Mouse (Mus musculus): Measurements from ENCODE around the gene Slc17a9. TPM values are rescaled to one million over a fixed set of nuclear protein-coding genes. Genes with fewer than 3 reads are reported as not detected.

The Slc17a9 gene
- 0.80 and 0.88 TPM in 2 replicates for polyA plus RNA-seq (2014; fragmentation: Nextera tagmentation; extraction: Ambion mirVana)

GRCm38 (mm10) chr2:180724585-180725413 is at the start of gene Slc17a9:
Gene Slc17a9 (plus strand): TSS chr2:180725263.
- Histone ChIP-seq H3K36me3 (ENCODE audit: insufficient read depth) (peaks cover 44% of the 10 kb centered on the region), H3K4me1 (ENCODE audit: insufficient read depth) (no peaks in the 10 kb centered on the region; the same call in 1 of the 2 replicates), H3K9me3 (ENCODE audit: low read depth, low read length) (no peaks in the 10 kb centered on the region), H3K4me3 (ENCODE audit: low read depth, low read length) (peak within 1 kb of the TSS; percentile 11; the same call in 1 of the 2 replicates), H3K27ac (ENCODE audit: low read depth) (no peak within 1 kb of the TSS), H3K9ac (peak within 1 kb of the TSS; percentile 31; the same call in 1 of the 2 replicates), H3K27me3 (ENCODE audit: insufficient read depth, low read length) (no peaks in the 10 kb centered on the region), H3K4me2 (peak within 1 kb of the TSS; percentile 54)
- 6% methylated on average over 18 of the region's 18 CpGs for WGBS
- DNase-seq, result peak; percentile 50
- peak; percentile 79 for ATAC-seq (ENCODE audit: insufficient read depth)
- TF ChIP-seq CTCF (IDR thresholded peaks at IDR 0.05; ENCODE audit: low read depth), result no peak

DNA sequence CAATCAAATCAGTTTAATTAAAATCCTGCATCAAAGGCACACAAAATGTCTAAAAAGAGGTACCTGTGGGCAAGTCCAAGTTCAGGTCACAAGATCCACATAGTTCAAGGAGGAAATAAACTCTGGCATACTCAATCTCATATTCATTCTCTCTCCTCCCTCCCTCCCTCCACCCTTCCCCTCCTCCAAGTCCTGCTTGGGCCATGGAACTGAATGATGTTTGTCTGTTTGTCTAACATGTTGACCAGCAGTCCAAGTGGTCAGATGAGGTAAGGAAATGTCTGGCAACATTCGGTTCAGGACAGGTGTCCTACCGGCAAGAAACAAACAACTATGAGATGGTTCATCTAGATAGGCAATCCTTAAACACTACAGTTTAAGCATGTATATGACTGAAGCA is 48.4 kb upstream of the Slc17a9 start:
- TF ChIP-seq CTCF (IDR thresholded peaks at IDR 0.05; ENCODE audit: low read depth), result no peak
- H3K9ac ChIP-seq, result no peak overlapping the region
- no peaks in the 10 kb centered on the region for H3K27me3 ChIP-seq (ENCODE audit: insufficient read depth, low read length)
- H3K36me3 ChIP-seq (ENCODE audit: insufficient read depth), result peaks cover 57% of the 10 kb centered on the region
- DNase-seq (no peak), ATAC-seq (ENCODE audit: insufficient read depth) (no peak)
- no peak overlapping the region for H3K27ac ChIP-seq (ENCODE audit: low read depth)
- no peaks in the 10 kb centered on the region for H3K9me3 ChIP-seq (ENCODE audit: low read depth, low read length)
- H3K4me2 ChIP-seq, result no peak overlapping the region
- WGBS, result 74% methylated on average over 2 of the region's 2 CpGs
- H3K4me3 ChIP-seq (ENCODE audit: low read depth, low read length), result no peak overlapping the region
- H3K4me1 ChIP-seq (ENCODE audit: insufficient read depth), result no peaks in the 10 kb centered on the region

- DNase-seq (peak; percentile 79), ATAC-seq (ENCODE audit: insufficient read depth) (peak; percentile 72)
- 19% methylated on average over 4 of the region's 4 CpGs for whole genome bisulfite sequencing
These were observed 46.4 kb upstream of the Slc17a9 start for GRCm38 (mm10) chr2:180678609-180679140.

GRCm38 (mm10) chr2:180681225-180681624 is 43.8 kb upstream of the Slc17a9 start:
- ATAC-seq (ENCODE audit: insufficient read depth) (no peak), DNase-seq (no peak)
- H3K4me2 ChIP-seq, result no peak overlapping the region
- no peak overlapping the region for H3K9ac ChIP-seq
- WGBS, result 58% methylated on average over 2 of the region's 2 CpGs
- no peaks in the 10 kb centered on the region for H3K27me3 ChIP-seq (ENCODE audit: insufficient read depth, low read length)
- peaks cover 66% of the 10 kb centered on the region for H3K36me3 ChIP-seq (ENCODE audit: insufficient read depth)
- H3K4me1 ChIP-seq (ENCODE audit: insufficient read depth), result no peaks in the 10 kb centered on the region
- H3K9me3 ChIP-seq (ENCODE audit: low read depth, low read length), result no peaks in the 10 kb centered on the region
- no peak overlapping the region for H3K27ac ChIP-seq (ENCODE audit: low read depth)
- TF ChIP-seq CTCF (IDR thresholded peaks at IDR 0.05; ENCODE audit: low read depth), result no peak
- H3K4me3 ChIP-seq (ENCODE audit: low read depth, low read length), result no peak overlapping the region

More at GRCm38 (mm10) chr2:180678609-180679140, 46.4 kb upstream of the Slc17a9 start:
- peaks cover 57% of the 10 kb centered on the region for H3K36me3 ChIP-seq (ENCODE audit: insufficient read depth)
- H3K27ac ChIP-seq (ENCODE audit: low read depth), result no peak overlapping the region
- no peak overlapping the region for H3K4me2 ChIP-seq
- H3K27me3 ChIP-seq (ENCODE audit: insufficient read depth, low read length), result no peaks in the 10 kb centered on the region
- no peaks in the 10 kb centered on the region for H3K9me3 ChIP-seq (ENCODE audit: low read depth, low read length)
- H3K4me3 ChIP-seq (ENCODE audit: low read depth, low read length), result no peak overlapping the region
- no peaks in the 10 kb centered on the region for H3K4me1 ChIP-seq (ENCODE audit: insufficient read depth)
- peak; percentile 79 for TF ChIP-seq CTCF (IDR thresholded peaks at IDR 0.05; ENCODE audit: low read depth)
- no peak overlapping the region for H3K9ac ChIP-seq

GRCm38 (mm10) chr2:180683524-180683923 is 41.5 kb upstream of the Slc17a9 start:
- H3K4me2 ChIP-seq, result no peak overlapping the region
- 86% methylated on average over 2 of the region's 2 CpGs for WGBS
- no peak for TF ChIP-seq CTCF (IDR thresholded peaks at IDR 0.05; ENCODE audit: low read depth)

GRCm38 (mm10) chr2:180684031-180684430 is 41.0 kb upstream of the Slc17a9 start:
- H3K9ac ChIP-seq, result no peak overlapping the region
- ATAC-seq (ENCODE audit: insufficient read depth) (no peak), DNase-seq (no peak)
- WGBS, result 88% methylated on average over 4 of the region's 4 CpGs
- no peaks in the 10 kb centered on the region for H3K4me1 ChIP-seq (ENCODE audit: insufficient read depth)
- no peak overlapping the region for H3K4me3 ChIP-seq (ENCODE audit: low read depth, low read length)
- H3K27ac ChIP-seq (ENCODE audit: low read depth), result no peak overlapping the region
- TF ChIP-seq CTCF (IDR thresholded peaks at IDR 0.05; ENCODE audit: low read depth), result no peak
- peaks cover 94% of the 10 kb centered on the region for H3K36me3 ChIP-seq (ENCODE audit: insufficient read depth)
- no peaks in the 10 kb centered on the region for H3K27me3 ChIP-seq (ENCODE audit: insufficient read depth, low read length)
- H3K4me2 ChIP-seq, result no peak overlapping the region
- H3K9me3 ChIP-seq (ENCODE audit: low read depth, low read length), result no peaks in the 10 kb centered on the region

More at GRCm38 (mm10) chr2:180683524-180683923, 41.5 kb upstream of the Slc17a9 start:
- Histone ChIP-seq H3K36me3 (ENCODE audit: insufficient read depth) (peaks cover 89% of the 10 kb centered on the region), H3K9ac (no peak overlapping the region), H3K4me1 (ENCODE audit: insufficient read depth) (no peaks in the 10 kb centered on the region), H3K27me3 (ENCODE audit: insufficient read depth, low read length) (no peaks in the 10 kb centered on the region), H3K27ac (ENCODE audit: low read depth) (no peak overlapping the region), H3K9me3 (ENCODE audit: low read depth, low read length) (no peaks in the 10 kb centered on the region), H3K4me3 (ENCODE audit: low read depth, low read length) (no peak overlapping the region)
- ATAC-seq (ENCODE audit: insufficient read depth) (no peak), DNase-seq (no peak)

DNA sequence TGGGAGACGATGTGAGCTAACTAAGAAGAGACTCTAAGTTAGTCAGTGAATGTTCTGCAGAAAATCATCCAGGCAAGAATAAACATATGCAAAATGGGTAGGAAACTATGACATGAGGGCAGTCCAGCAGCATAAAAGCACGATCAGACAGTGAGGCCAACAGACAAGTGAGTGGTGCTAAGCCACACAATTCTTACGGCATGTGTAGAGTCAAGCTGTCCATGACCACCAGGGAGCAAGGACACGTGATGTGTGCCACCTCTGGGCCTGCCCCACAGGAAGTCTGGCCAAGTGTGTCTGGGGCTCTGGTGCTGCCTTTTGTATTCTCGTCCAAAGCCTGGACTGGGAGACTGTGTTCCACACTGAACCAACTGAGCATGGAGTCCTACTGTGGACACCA is 35.2 kb upstream of the Slc17a9 start:
- no peak for TF ChIP-seq CTCF (IDR thresholded peaks at IDR 0.05; ENCODE audit: low read depth)
- peaks cover 60% of the 10 kb centered on the region for H3K36me3 ChIP-seq (ENCODE audit: insufficient read depth)
- DNase-seq (no peak), ATAC-seq (ENCODE audit: insufficient read depth) (no peak)
- H3K27ac ChIP-seq (ENCODE audit: low read depth), result no peak overlapping the region
- no peak overlapping the region for H3K4me2 ChIP-seq
- no peak overlapping the region for H3K9ac ChIP-seq
- no peaks in the 10 kb centered on the region for H3K27me3 ChIP-seq (ENCODE audit: insufficient read depth, low read length)
- no peaks in the 10 kb centered on the region for H3K4me1 ChIP-seq (ENCODE audit: insufficient read depth)
- 83% methylated on average over 5 of the region's 5 CpGs for WGBS
- no peak overlapping the region for H3K4me3 ChIP-seq (ENCODE audit: low read depth, low read length)
- H3K9me3 ChIP-seq (ENCODE audit: low read depth, low read length), result no peaks in the 10 kb centered on the region
